Mouse (Mus musculus): ENCODE results near the gene Tyrobp. TPM values are rescaled to one million over a fixed set of nuclear protein-coding genes. Genes with fewer than 3 reads are reported as not detected.

The Tyrobp gene
- polyA plus RNA-seq (2014; fragmentation: Nextera tagmentation; extraction: Ambion mirVana), result 16.6 and 19.7 TPM in 2 replicates

GRCm38 (mm10) chr7:30413596-30413995, at the start of gene Tyrobp:
TSS of gene Tyrobp (plus strand) at chr7:30413760.
- 73% methylated on average over 5 of the region's 5 CpGs for WGBS
- Histone ChIP-seq H3K4me3 (ENCODE audit: low read depth, low read length) (no peak within 1 kb of the TSS), H3K4me1 (ENCODE audit: control insufficient read depth, insufficient read depth, low read length) (no peaks in the 10 kb centered on the region), H3K36me3 (ENCODE audit: control insufficient read depth, insufficient read depth, low read length) (no peaks in the 10 kb centered on the region), H3K9me3 (ENCODE audit: control insufficient read depth, low read length) (no peaks in the 10 kb centered on the region), H3K27ac (ENCODE audit: low read depth, low read length) (no peak within 1 kb of the TSS), H3K27me3 (ENCODE audit: control insufficient read depth, insufficient read depth, low read length) (no peaks in the 10 kb centered on the region), H3K4me2 (no peak within 1 kb of the TSS), H3K9ac (ENCODE audit: low read length) (no peak within 1 kb of the TSS)
- ATAC-seq (ENCODE audit: low FRiP score), result no peak
- DNase-seq (ENCODE audit: low spot score, missing footprints), result no peak

DNA sequence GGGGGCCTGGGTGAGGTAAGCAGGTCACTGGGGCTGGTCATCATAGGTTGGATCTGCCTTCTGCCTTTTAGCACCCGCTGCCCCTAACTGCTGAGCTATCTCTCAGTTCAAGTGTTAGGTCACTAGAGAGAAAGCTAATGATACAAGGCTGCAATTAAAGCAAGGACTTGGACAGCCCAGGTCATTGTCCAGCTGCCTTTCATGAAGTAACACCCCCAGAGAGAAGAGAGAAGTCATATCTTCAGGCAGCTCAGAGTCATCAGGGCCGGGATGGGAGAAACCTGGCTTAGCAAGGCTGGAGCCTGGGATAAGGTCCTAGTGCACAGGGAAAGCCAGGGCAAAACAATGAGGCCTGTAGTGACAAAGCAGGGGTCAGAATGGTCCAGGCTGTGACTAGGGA, 46.1 kb upstream of the Tyrobp start:
- H3K27me3 ChIP-seq (ENCODE audit: control insufficient read depth, insufficient read depth, low read length), result peaks cover 2% of the 10 kb centered on the region; the same call in 1 of the 2 replicates
- no peak overlapping the region for H3K9ac ChIP-seq (ENCODE audit: low read length)
- DNase-seq (ENCODE audit: low spot score, missing footprints), result peak; percentile 76
- WGBS, result 78% methylated on average over 2 of the region's 2 CpGs
- ATAC-seq (ENCODE audit: low FRiP score), result no peak
- H3K27ac ChIP-seq (ENCODE audit: low read depth, low read length), result no peak overlapping the region
- H3K4me1 ChIP-seq (ENCODE audit: control insufficient read depth, insufficient read depth, low read length), result peaks cover under 1% of the 10 kb centered on the region; the same call in 1 of the 2 replicates
- no peaks in the 10 kb centered on the region for H3K9me3 ChIP-seq (ENCODE audit: control insufficient read depth, low read length)
- H3K4me3 ChIP-seq (ENCODE audit: low read depth, low read length), result no peak overlapping the region
- no peaks in the 10 kb centered on the region for H3K36me3 ChIP-seq (ENCODE audit: control insufficient read depth, insufficient read depth, low read length)
- H3K4me2 ChIP-seq, result no peak overlapping the region

DNA sequence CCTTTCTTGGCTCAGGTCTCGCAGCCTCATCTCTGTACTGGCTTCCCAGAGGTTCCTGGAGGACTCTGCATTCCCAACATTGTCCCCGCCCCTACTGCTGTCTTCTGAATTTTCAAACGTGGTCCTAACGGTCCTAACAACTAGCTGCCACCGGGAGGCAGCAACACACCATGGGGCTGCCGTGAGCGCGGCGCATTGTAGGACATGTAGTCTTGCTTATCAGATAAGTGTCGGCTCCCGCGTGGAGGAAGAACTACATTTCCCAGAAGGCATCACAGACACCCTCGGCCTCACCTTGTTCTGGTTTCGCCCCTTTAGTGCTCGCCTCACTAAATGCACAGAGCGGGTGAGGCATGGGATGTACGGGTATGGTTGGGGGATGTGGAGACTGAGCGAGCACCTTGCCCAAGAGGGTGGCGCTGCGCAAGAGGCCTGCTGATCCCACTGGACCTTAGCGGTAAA, 40.0 kb upstream of the Tyrobp start:
- no peaks in the 10 kb centered on the region for H3K9me3 ChIP-seq (ENCODE audit: control insufficient read depth, low read length)
- no peaks in the 10 kb centered on the region for H3K4me1 ChIP-seq (ENCODE audit: control insufficient read depth, insufficient read depth, low read length)
- H3K4me3 ChIP-seq (ENCODE audit: low read depth, low read length), result peak overlapping the region; percentile 37
- no peaks in the 10 kb centered on the region for H3K27me3 ChIP-seq (ENCODE audit: control insufficient read depth, insufficient read depth, low read length)
- H3K4me2 ChIP-seq, result peak overlapping the region; percentile 55
- under 1% methylated on average over 21 of the region's 21 CpGs for WGBS
- ATAC-seq (ENCODE audit: low FRiP score) (peak; percentile 99), DNase-seq (ENCODE audit: low spot score, missing footprints) (peak; percentile 98)
- H3K27ac ChIP-seq (ENCODE audit: low read depth, low read length), result no peak overlapping the region
- no peaks in the 10 kb centered on the region for H3K36me3 ChIP-seq (ENCODE audit: control insufficient read depth, insufficient read depth, low read length)
- H3K9ac ChIP-seq (ENCODE audit: low read length), result peak overlapping the region; percentile 65; the same call in 1 of the 2 replicates

GRCm38 (mm10) chr7:30380061-30380460, 33.5 kb upstream of the Tyrobp start:
- Histone ChIP-seq H3K27ac (ENCODE audit: low read depth, low read length) (no peak overlapping the region), H3K4me3 (ENCODE audit: low read depth, low read length) (no peak overlapping the region), H3K36me3 (ENCODE audit: control insufficient read depth, insufficient read depth, low read length) (no peaks in the 10 kb centered on the region), H3K4me1 (ENCODE audit: control insufficient read depth, insufficient read depth, low read length) (no peaks in the 10 kb centered on the region), H3K27me3 (ENCODE audit: control insufficient read depth, insufficient read depth, low read length) (no peaks in the 10 kb centered on the region), H3K4me2 (no peak overlapping the region), H3K9ac (ENCODE audit: low read length) (no peak overlapping the region), H3K9me3 (ENCODE audit: control insufficient read depth, low read length) (no peaks in the 10 kb centered on the region)
- DNase-seq (ENCODE audit: low spot score, missing footprints) (peak; percentile 71), ATAC-seq (ENCODE audit: low FRiP score) (no peak)
- 67% methylated on average over 5 of the region's 5 CpGs for WGBS

- ATAC-seq (ENCODE audit: low FRiP score), result no peak
- no peak for DNase-seq (ENCODE audit: low spot score, missing footprints)
- Histone ChIP-seq H3K9ac (ENCODE audit: low read length) (no peak overlapping the region), H3K4me2 (no peak overlapping the region), H3K27me3 (ENCODE audit: control insufficient read depth, insufficient read depth, low read length) (no peaks in the 10 kb centered on the region), H3K27ac (ENCODE audit: low read depth, low read length) (no peak overlapping the region), H3K4me1 (ENCODE audit: control insufficient read depth, insufficient read depth, low read length) (no peaks in the 10 kb centered on the region), H3K4me3 (ENCODE audit: low read depth, low read length) (no peak overlapping the region), H3K9me3 (ENCODE audit: control insufficient read depth, low read length) (no peaks in the 10 kb centered on the region), H3K36me3 (ENCODE audit: control insufficient read depth, insufficient read depth, low read length) (no peaks in the 10 kb centered on the region)
- 86% methylated on average over 9 of the region's 9 CpGs for WGBS
These were observed 29.5 kb upstream of the Tyrobp start for GRCm38 (mm10) chr7:30384106-30384505.

- 72% methylated on average over 4 of the region's 4 CpGs for WGBS
These were observed 20.6 kb upstream of the Tyrobp start for GRCm38 (mm10) chr7:30392746-30393520.

DNA sequence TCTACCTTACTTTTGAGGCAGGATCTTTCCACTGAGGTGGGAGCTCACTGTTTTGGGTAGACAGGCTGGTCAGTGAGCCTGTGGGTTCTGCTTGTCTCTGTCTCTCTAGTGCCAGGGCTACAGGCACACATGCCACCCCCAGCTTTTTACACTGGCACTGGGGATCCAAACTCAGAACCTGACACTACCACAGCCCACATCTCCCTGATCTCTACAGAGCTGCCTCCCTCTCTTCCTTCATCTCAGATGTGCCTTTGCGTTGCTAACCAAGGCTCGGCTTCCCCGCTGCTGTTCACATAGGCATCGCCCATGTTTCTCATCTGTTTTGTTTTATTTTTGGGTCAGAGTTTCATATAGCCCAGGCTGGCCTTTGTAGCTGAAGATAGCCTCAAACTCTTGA, 19.9 kb upstream of the Tyrobp start:
- no peak for DNase-seq (ENCODE audit: low spot score, missing footprints)
- Histone ChIP-seq H3K9ac (ENCODE audit: low read length) (no peak overlapping the region), H3K27ac (ENCODE audit: low read depth, low read length) (no peak overlapping the region)

More at GRCm38 (mm10) chr7:30392746-30393520, 20.6 kb upstream of the Tyrobp start:
- ATAC-seq (ENCODE audit: low FRiP score) (no peak), DNase-seq (ENCODE audit: low spot score, missing footprints) (no peak)
- Histone ChIP-seq H3K4me1 (ENCODE audit: control insufficient read depth, insufficient read depth, low read length) (no peaks in the 10 kb centered on the region), H3K9me3 (ENCODE audit: control insufficient read depth, low read length) (no peaks in the 10 kb centered on the region), H3K4me2 (no peak overlapping the region), H3K9ac (ENCODE audit: low read length) (no peak overlapping the region), H3K27me3 (ENCODE audit: control insufficient read depth, insufficient read depth, low read length) (no peaks in the 10 kb centered on the region), H3K4me3 (ENCODE audit: low read depth, low read length) (no peak overlapping the region), H3K36me3 (ENCODE audit: control insufficient read depth, insufficient read depth, low read length) (no peaks in the 10 kb centered on the region), H3K27ac (ENCODE audit: low read depth, low read length) (no peak overlapping the region)

DNA sequence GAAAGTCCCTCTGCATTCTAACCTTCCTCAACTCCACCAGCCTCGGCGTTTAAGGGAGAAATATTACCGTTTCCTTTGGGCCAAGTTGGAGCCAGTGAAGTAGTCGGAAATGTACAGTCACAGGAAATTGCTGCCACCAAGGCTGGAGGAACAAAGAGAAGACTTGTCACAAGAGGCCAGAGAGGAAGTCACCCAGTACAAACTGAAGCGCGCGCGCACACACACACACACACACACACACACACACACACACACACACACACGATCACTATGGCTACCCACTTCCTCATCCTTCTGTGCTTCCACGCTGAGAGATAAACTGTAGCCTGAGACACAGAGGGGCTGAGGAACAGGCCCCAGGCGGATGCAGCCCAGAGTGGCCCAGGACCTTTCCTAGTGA, 19.2 kb upstream of the Tyrobp start:
- Histone ChIP-seq H3K4me1 (ENCODE audit: control insufficient read depth, insufficient read depth, low read length) (no peaks in the 10 kb centered on the region), H3K4me3 (ENCODE audit: low read depth, low read length) (no peak overlapping the region), H3K4me2 (no peak overlapping the region), H3K27me3 (ENCODE audit: control insufficient read depth, insufficient read depth, low read length) (no peaks in the 10 kb centered on the region), H3K9ac (ENCODE audit: low read length) (no peak overlapping the region), H3K9me3 (ENCODE audit: control insufficient read depth, low read length) (no peaks in the 10 kb centered on the region), H3K27ac (ENCODE audit: low read depth, low read length) (no peak overlapping the region), H3K36me3 (ENCODE audit: control insufficient read depth, insufficient read depth, low read length) (no peaks in the 10 kb centered on the region)
- DNase-seq (ENCODE audit: low spot score, missing footprints), result no peak
- no peak for ATAC-seq (ENCODE audit: low FRiP score)
- WGBS, result 72% methylated on average over 11 of the region's 11 CpGs

More for the DNA sequence above, 19.9 kb upstream of the Tyrobp start:
- no peaks in the 10 kb centered on the region for H3K4me1 ChIP-seq (ENCODE audit: control insufficient read depth, insufficient read depth, low read length)
- no peaks in the 10 kb centered on the region for H3K36me3 ChIP-seq (ENCODE audit: control insufficient read depth, insufficient read depth, low read length)
- WGBS, result 90% methylated on average over 4 of the region's 4 CpGs
- no peaks in the 10 kb centered on the region for H3K9me3 ChIP-seq (ENCODE audit: control insufficient read depth, low read length)
- ATAC-seq (ENCODE audit: low FRiP score), result no peak
- H3K27me3 ChIP-seq (ENCODE audit: control insufficient read depth, insufficient read depth, low read length), result no peaks in the 10 kb centered on the region
- H3K4me3 ChIP-seq (ENCODE audit: low read depth, low read length), result no peak overlapping the region
- H3K4me2 ChIP-seq, result no peak overlapping the region

DNA sequence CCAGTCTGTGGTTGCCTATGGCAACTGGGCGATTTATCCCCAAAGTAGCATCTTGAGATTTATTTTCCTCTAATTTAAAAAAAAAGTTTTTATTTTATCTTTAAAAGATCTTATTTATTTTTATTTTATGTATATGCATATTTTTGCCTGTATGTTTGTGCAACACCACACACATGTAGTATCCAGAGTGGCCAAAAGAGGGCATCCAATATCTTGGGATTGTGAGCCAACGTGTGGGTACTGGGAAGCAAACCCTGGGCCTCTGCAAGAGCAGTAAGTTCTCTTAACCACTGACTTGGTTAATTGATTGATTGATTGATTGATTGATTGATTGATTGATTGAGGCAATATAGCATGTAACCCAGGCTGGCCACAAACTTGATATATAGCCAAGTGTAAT, 18.7 kb upstream of the Tyrobp start:
- WGBS, result 26% methylated on average over 2 of the region's 2 CpGs
- DNase-seq (ENCODE audit: low spot score, missing footprints), result no peak
- no peaks in the 10 kb centered on the region for H3K4me1 ChIP-seq (ENCODE audit: control insufficient read depth, insufficient read depth, low read length)
- no peak overlapping the region for H3K27ac ChIP-seq (ENCODE audit: low read depth, low read length)
- no peaks in the 10 kb centered on the region for H3K9me3 ChIP-seq (ENCODE audit: control insufficient read depth, low read length)
- H3K4me2 ChIP-seq, result no peak overlapping the region
- no peak for ATAC-seq (ENCODE audit: low FRiP score)
- H3K36me3 ChIP-seq (ENCODE audit: control insufficient read depth, insufficient read depth, low read length), result no peaks in the 10 kb centered on the region
- no peak overlapping the region for H3K9ac ChIP-seq (ENCODE audit: low read length)
- H3K27me3 ChIP-seq (ENCODE audit: control insufficient read depth, insufficient read depth, low read length), result no peaks in the 10 kb centered on the region
- H3K4me3 ChIP-seq (ENCODE audit: low read depth, low read length), result no peak overlapping the region

Data from midbrain, embryonic 11.5 days (tissue).